Mouse (Mus musculus): ENCODE measurements around the gene App. TPM values are rescaled to one million over a fixed set of nuclear protein-coding genes. Genes with fewer than 3 reads are reported as not detected.

The App gene
- polyA plus RNA-seq, 1 experiment from 2014 or later, result 197 TPM

DNA sequence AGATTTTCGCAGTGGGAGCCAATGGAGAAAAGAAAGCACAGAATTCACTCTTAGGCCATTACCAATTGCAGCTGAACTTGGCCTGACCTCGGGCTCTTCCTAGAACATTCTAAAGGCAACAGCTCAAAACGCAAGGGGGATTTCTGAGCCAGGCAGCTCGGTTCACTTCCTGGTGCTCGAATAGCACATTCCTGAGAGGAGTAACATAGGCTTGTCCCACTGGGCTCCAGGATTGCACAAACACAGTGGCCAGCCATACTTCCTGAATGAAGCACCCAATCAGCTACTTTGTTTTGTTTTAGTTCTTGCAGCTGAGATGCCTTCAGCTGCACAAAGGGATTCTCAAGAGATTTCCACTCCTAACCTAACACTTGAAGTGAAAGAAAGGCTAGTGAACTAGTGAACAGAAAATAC, 40.1 kb downstream of the App start:
- 24% methylated on average over 5 of the region's 5 CpGs for WGBS
- H3K4me3 ChIP-seq, result no peak overlapping the region
- no peaks in the 10 kb centered on the region for H3K9me3 ChIP-seq
- H3K27me3 ChIP-seq, result no peaks in the 10 kb centered on the region
- 0 out of 2 replicates have a peak, but pooled peaks cover 3% of the 10 kb centered on the region for H3K36me3 ChIP-seq
- peaks cover 48% of the 10 kb centered on the region for H3K4me1 ChIP-seq
- H3K9ac ChIP-seq, result no peak overlapping the region
- H3K27ac ChIP-seq, result peak overlapping the region; percentile 79
- peak overlapping the region; percentile 24 for H3K4me2 ChIP-seq
- ATAC-seq (ENCODE audit: insufficient number of reproducible peaks, insufficient read depth, low FRiP score, low TSS enrichment, low read depth), result peak; percentile 74; the same call in 1 of the 2 replicates

DNA sequence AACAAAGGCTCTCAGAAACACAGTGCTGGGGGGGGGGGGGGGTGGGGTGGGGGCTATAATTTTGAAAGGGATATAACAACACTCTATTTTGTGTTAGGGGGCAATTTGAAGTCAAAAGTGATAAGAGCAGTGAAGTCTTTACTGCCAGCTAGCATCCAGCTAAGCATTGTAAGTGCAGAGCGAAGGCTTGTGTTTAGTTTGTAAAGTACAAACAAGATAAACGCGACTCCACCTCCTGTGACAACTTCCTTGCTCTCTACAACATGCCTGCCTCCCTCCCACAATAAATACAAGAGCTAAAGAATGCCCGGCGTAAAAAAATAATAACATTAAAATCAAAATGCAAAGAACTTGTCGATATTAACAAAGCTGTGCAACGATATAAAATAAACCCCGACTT, 40.5 kb downstream of the App start:
- 78% methylated on average over 8 of the region's 8 CpGs for WGBS
- no peaks in the 10 kb centered on the region for H3K9me3 ChIP-seq
- H3K27me3 ChIP-seq, result no peaks in the 10 kb centered on the region
- H3K4me2 ChIP-seq, result peak overlapping the region; percentile 24; the same call in 1 of the 2 replicates
- no peak for ATAC-seq (ENCODE audit: insufficient number of reproducible peaks, insufficient read depth, low FRiP score, low TSS enrichment, low read depth)
- H3K4me3 ChIP-seq, result no peak overlapping the region
- peaks cover 51% of the 10 kb centered on the region for H3K4me1 ChIP-seq
- H3K36me3 ChIP-seq, result 0 out of 2 replicates have a peak, but pooled peaks cover 3% of the 10 kb centered on the region
- H3K27ac ChIP-seq, result peak overlapping the region; percentile 79
- H3K9ac ChIP-seq, result no peak overlapping the region

DNA sequence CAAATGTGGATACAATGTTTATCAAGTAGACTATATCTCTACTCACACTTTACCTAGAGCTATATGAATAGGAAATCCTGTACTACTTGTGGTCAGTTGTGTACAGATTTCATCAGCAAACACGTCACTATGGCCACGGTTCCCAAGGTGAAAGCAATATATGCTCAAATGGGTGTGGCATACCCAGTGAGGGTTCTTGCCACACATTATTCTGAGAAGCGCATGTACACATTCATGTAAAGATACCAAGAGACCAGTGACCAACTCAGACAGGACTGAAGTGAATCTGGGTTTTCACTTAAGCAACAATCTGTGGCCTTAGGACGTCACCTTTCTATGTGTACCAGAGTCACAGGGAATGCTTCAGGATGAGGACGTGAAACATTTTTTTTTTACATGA, 41.4 kb downstream of the App start:
- Histone ChIP-seq H3K4me1 (peaks cover 60% of the 10 kb centered on the region), H3K27me3 (no peaks in the 10 kb centered on the region), H3K4me2 (no peak overlapping the region), H3K9me3 (no peaks in the 10 kb centered on the region), H3K9ac (no peak overlapping the region), H3K36me3 (no peaks in the 10 kb centered on the region), H3K4me3 (no peak overlapping the region), H3K27ac (no peak overlapping the region)
- 78% methylated on average over 5 of the region's 5 CpGs for WGBS
- no peak for ATAC-seq (ENCODE audit: insufficient number of reproducible peaks, insufficient read depth, low FRiP score, low TSS enrichment, low read depth)

DNA sequence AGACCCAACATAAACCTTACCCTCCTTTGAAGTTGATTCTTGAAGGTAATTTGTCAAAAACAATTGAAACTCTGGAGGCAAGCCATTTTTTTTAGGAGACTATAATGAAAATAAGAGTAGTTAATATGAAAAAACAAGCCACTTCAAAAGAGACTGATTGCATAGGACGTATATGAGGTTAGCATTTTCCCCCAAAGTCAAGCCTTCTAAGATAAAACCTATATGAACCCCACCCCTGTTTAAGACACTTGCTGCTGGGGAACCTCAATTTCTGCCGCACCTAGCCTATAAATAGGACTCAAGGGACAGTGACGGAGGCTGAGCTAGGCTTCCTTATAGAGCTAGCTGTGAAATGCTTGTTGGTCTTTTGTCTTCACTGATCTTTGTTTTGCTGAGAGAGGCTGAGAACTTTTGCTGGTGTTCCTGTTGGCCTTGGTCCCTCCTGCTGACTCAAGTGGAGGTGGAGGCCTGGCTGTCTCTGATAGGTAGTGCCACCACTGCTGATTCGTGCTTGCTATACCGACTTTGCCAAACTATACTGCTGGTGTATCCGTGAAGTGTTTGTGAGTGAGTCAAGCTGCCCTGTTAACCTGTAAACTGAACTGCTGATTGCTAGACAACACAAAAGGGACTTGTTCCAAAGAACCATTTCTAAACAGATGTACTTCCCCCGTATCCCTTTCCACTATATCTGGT, 42.6 kb downstream of the App start:
- no peak overlapping the region for H3K4me3 ChIP-seq
- no peaks in the 10 kb centered on the region for H3K9me3 ChIP-seq
- peaks cover 70% of the 10 kb centered on the region for H3K4me1 ChIP-seq
- H3K27me3 ChIP-seq, result no peaks in the 10 kb centered on the region
- 84% methylated on average over 7 of the region's 7 CpGs for WGBS
- no peak overlapping the region for H3K27ac ChIP-seq
- no peak for ATAC-seq (ENCODE audit: insufficient number of reproducible peaks, insufficient read depth, low FRiP score, low TSS enrichment, low read depth)
- H3K36me3 ChIP-seq, result no peaks in the 10 kb centered on the region
- no peak overlapping the region for H3K4me2 ChIP-seq
- H3K9ac ChIP-seq, result no peak overlapping the region

DNA sequence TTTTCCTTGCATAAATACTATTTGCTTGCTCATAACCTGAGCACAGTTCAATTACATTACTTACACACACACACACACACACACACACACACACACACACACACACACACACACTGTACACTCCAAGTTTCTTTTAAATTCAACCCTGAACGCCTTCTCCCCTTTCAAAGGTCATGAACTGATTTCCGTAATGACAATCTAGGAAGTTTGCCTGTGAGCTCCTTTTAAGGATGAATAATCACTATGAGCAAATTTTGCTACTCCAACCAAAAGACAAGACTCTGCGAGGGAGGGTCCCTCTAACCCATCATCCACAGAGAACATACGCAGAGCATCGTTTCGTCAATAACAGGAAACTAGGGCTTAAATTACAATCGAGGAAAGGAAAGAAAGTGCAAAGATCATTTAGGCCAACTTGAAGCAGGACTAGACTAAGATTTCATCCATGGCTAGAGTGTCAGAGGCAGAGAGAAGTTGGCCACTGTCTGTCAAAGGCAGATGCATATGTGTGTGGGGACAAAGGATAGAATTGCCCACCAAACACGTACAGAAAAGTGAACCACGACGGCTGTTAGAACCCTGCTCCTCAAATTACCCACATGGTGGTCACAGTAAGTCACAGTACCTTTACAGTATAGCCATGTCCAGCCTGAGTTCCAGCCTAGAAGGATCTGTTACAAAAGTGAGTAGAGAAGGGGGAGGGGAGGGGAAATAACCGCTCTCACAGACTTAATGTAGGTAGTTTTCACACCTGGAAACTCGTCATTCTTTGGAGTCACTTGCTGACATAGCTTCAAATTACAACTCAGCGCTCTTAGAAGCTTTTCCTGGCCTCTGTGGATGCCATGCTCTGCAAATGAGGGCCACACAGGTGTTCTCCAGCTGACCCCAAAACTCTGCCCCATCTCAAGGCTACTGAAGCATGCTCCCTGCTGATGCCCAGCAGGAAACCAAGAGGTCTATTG, 44.6 kb downstream of the App start:
- Histone ChIP-seq H3K36me3 (no peaks in the 10 kb centered on the region), H3K27ac (peak overlapping the region; percentile 91), H3K9ac (no peak overlapping the region), H3K4me2 (peak overlapping the region; percentile 32), H3K27me3 (no peaks in the 10 kb centered on the region), H3K9me3 (no peaks in the 10 kb centered on the region), H3K4me1 (peaks cover 65% of the 10 kb centered on the region), H3K4me3 (no peak overlapping the region)
- 7% methylated on average over 13 of the region's 13 CpGs for WGBS
- no peak for ATAC-seq (ENCODE audit: insufficient number of reproducible peaks, insufficient read depth, low FRiP score, low TSS enrichment, low read depth)

DNA sequence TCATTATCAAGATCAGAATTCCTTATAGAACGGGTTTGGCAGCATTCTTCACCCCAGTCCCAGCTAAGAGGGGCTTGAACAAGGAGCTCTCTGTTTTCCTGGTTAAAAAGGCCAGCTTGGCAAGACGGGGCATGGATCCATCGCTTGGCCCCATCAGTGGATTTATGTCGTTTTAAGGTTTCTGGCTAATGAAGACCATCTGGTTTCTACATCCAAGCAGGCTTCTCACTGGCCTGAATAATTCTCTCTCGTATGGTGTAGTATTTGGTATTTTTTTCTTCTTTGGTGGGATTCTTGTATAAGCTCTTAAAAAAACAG, 45.3 kb downstream of the App start:
- Histone ChIP-seq H3K27me3 (no peaks in the 10 kb centered on the region), H3K9ac (no peak overlapping the region), H3K27ac (peak overlapping the region; percentile 91), H3K4me3 (no peak overlapping the region), H3K4me1 (peaks cover 59% of the 10 kb centered on the region), H3K9me3 (no peaks in the 10 kb centered on the region), H3K4me2 (peak overlapping the region; percentile 32), H3K36me3 (no peaks in the 10 kb centered on the region)
- WGBS, result 5% methylated on average over 5 of the region's 5 CpGs
- peak; percentile 87 for ATAC-seq (ENCODE audit: insufficient number of reproducible peaks, insufficient read depth, low FRiP score, low TSS enrichment, low read depth)

DNA sequence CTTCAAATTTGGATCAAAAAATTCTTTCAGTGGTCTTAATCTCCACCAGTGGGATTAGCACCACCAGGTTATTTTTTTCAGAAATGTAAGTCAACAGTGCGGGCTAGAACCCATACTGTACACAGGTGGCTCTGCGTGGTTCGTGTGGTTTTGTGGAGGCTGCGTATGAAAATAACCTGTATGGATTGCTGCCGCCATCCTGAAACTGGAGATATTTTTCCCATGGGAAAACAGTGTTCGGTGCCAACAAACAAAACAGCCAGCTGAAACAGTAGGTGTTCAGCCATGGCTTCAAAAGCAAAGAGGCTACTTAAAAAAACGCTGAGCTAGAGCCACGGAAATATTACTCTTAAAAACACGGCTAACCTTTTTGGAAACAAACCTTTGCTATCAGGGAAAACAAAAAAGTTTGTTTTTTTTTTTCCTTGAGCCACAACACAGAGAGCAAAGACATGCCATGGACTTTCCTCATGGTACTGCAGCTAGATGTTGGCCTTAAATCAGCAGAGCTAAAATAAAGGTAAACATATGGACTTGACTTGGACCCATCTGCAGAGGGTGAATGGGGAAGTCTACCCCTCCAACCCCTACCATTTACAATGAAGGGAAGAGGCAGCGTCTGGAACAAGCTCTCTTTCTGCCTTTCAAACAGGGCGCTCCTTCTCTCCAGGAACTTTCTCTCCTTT, 45.8 kb downstream of the App start:
- Histone ChIP-seq H3K9me3 (no peaks in the 10 kb centered on the region), H3K27me3 (no peaks in the 10 kb centered on the region), H3K4me3 (no peak overlapping the region), H3K36me3 (no peaks in the 10 kb centered on the region), H3K4me1 (peaks cover 54% of the 10 kb centered on the region), H3K4me2 (peak overlapping the region; percentile 32), H3K27ac (peak overlapping the region; percentile 91), H3K9ac (no peak overlapping the region)
- ATAC-seq (ENCODE audit: insufficient number of reproducible peaks, insufficient read depth, low FRiP score, low TSS enrichment, low read depth), result no peak; the same call in 1 of the 2 replicates
- WGBS, result 39% methylated on average over 11 of the region's 11 CpGs

DNA sequence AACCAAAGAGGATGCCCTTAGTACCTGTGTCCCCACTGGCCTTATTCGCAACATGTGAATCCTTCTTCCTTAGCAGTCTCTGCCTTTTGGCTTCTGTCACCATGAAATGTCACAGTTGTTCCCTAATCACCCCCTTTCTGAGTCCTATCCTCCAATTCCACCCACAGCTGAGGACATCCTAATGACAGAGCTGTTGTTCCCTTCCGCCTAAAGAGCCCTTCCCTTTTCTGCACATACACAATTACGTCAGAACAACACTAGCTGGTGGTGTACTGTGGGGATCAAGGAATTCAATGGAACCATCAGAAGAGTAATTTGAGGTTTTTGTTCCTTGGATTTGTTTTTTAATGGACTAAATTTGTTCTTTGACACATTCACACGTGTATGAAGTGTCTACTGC, 48.9 kb downstream of the App start:
- no peak overlapping the region for H3K4me3 ChIP-seq
- ATAC-seq (ENCODE audit: insufficient number of reproducible peaks, insufficient read depth, low FRiP score, low TSS enrichment, low read depth), result no peak
- no peak overlapping the region for H3K4me2 ChIP-seq
- no peak overlapping the region for H3K27ac ChIP-seq
- no peaks in the 10 kb centered on the region for H3K9me3 ChIP-seq
- H3K4me1 ChIP-seq, result peaks cover 39% of the 10 kb centered on the region
- H3K36me3 ChIP-seq, result no peaks in the 10 kb centered on the region
- H3K27me3 ChIP-seq, result no peaks in the 10 kb centered on the region
- no peak overlapping the region for H3K9ac ChIP-seq
- 91% methylated on average over 4 of the region's 4 CpGs for WGBS

DNA sequence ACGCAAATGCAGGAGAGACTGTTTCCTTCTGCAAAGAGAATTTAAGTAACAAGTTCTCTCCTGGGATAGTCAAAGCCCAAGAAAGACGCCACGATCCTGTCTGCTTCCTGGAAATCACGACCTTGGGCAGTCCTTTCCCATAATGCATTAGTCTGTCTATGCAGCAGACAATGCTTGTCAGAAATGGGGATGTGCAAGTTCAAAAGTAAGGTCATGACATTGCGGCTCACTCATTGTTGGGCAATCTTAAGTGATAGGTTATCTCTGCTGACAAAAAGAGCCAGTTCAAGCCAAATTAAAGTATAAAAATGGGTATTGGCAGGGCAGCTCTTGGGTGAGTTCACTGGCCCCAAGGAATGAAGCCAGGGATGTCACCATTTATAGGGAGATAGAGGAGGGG, 51.6 kb downstream of the App start:
- Histone ChIP-seq H3K4me1 (peaks cover 13% of the 10 kb centered on the region), H3K4me2 (no peak overlapping the region), H3K27me3 (no peaks in the 10 kb centered on the region), H3K4me3 (no peak overlapping the region), H3K9me3 (no peaks in the 10 kb centered on the region), H3K9ac (no peak overlapping the region), H3K27ac (no peak overlapping the region), H3K36me3 (peaks cover 14% of the 10 kb centered on the region)
- ATAC-seq (ENCODE audit: insufficient number of reproducible peaks, insufficient read depth, low FRiP score, low TSS enrichment, low read depth), result no peak
- 76% methylated on average over 5 of the region's 5 CpGs for WGBS

DNA sequence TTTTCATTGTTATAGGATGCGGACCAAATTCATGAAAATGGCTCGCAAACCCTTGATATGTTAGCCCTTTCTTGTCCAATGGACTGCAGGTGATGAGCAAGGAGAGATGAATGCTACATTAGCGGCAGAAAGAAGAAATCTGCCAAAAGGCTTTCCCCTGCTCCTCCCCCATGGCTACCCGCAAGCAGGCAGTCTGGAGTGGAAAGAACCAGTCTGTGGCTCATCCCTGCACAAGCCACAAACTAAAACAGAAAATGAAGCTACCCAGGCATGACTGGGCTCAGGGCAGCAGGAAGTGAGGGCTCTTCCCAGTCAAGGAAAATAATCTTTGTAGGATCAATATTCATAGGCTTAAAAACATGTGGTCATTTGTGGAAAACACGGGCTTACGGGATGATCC, 54.6 kb downstream of the App start:
- ATAC-seq (ENCODE audit: insufficient number of reproducible peaks, insufficient read depth, low FRiP score, low TSS enrichment, low read depth), result no peak
- Histone ChIP-seq H3K4me3 (no peak overlapping the region), H3K9me3 (no peaks in the 10 kb centered on the region), H3K27me3 (no peaks in the 10 kb centered on the region), H3K27ac (no peak overlapping the region), H3K9ac (no peak overlapping the region), H3K36me3 (peaks cover 18% of the 10 kb centered on the region), H3K4me1 (0 out of 2 replicates have a peak, but pooled peaks cover 3% of the 10 kb centered on the region), H3K4me2 (no peak overlapping the region)
- 91% methylated on average over 6 of the region's 6 CpGs for WGBS

DNA sequence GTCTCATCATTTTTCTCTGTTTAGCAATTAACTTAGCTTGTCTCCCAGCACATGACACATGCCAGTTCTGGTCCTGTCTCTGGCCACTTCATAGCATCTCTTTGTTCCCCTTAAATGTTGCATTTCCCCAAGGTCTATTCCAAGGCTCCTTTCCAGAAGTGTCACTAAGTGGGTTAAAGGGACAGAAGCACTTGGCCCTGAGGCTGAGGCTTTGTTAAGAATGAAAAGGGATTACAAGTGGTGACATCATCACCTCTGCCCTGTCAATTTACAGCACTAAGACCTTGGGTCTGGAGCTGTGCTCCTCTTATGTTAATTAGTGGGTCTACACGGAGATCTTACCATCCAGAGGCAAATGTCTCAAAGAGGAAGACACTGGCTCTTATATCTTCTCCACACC, 56.0 kb downstream of the App start:
- peaks cover 18% of the 10 kb centered on the region for H3K36me3 ChIP-seq
- 0 out of 2 replicates have a peak, but pooled peaks cover 3% of the 10 kb centered on the region for H3K4me1 ChIP-seq
- WGBS, result 44% methylated on average over 1 of the region's 1 CpGs
- H3K4me3 ChIP-seq, result no peak overlapping the region
- no peaks in the 10 kb centered on the region for H3K27me3 ChIP-seq
- no peak overlapping the region for H3K9ac ChIP-seq
- no peaks in the 10 kb centered on the region for H3K9me3 ChIP-seq
- H3K4me2 ChIP-seq, result no peak overlapping the region
- no peak for ATAC-seq (ENCODE audit: insufficient number of reproducible peaks, insufficient read depth, low FRiP score, low TSS enrichment, low read depth)
- H3K27ac ChIP-seq, result no peak overlapping the region

All from embryonic facial prominence, embryonic 13.5 days (tissue).